21 mouse cellular contexts compared by ENCODE assay signal in the genomic region with DNA sequence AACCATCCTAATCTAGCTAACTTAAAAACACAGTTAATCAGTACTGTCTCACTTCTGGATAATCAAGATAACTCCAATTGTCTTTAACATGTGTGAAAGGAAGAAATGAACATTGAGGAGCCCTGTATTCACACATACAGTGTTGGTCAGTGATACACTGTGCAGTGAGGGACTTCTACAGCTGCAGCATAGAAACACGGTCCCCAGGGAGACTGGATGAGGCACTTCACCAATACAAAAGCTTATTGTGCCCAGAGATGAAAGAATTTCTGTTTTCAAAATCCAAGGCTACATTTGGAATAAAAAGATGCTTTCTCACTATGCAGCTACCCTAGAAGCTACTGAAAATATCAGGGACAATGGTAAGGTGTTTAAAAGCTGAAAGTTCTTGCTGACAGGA. TPM values are rescaled to one million over a fixed set of nuclear protein-coding genes. Genes with fewer than 3 reads are reported as not detected.
A peak's percentile ranks its signal among the peaks of the same experiment; 100 is the strongest.
DNase-seq lines count a peak whose midpoint lies in the region; ATAC-seq and TF ChIP-seq lines count a peak whose summit lies in the region.
"Had no signal": no experiment of that assay in that cellular context is flagged by ENCODE, and none has a peak within 500 bp of the region (broad histone marks: within the 10 kb centered on the region; RNA-seq: fewer than 3 reads in every experiment).

No protein-coding gene starts in this region.

- no peaks in the 10 kb centered on the region for H3K27me3 ChIP-seq in hindbrain, postnatal 0 days (ENCODE audit: insufficient read depth, low read length)
- no peaks in the 10 kb centered on the region for H3K27me3 ChIP-seq in hindbrain, embryonic 11.5 days (ENCODE audit: control insufficient read depth, insufficient read depth, low read length)
- H3K27me3 ChIP-seq in midbrain, embryonic 14.5 days (ENCODE audit: control insufficient read depth, insufficient read depth, low read length) = no peaks in the 10 kb centered on the region
- H3K27me3 ChIP-seq in midbrain, embryonic 13.5 days = no peaks in the 10 kb centered on the region
- H3K27me3 ChIP-seq in liver, postnatal 0 days (ENCODE audit: insufficient read depth, low read length) = no peaks in the 10 kb centered on the region
- no peaks in the 10 kb centered on the region for H3K27me3 ChIP-seq in kidney, embryonic 14.5 days (ENCODE audit: control insufficient read depth, insufficient read depth, low read length)
- no peaks in the 10 kb centered on the region for H3K27me3 ChIP-seq in heart, embryonic 11.5 days (ENCODE audit: control insufficient read depth, insufficient read depth, low read length)
- H3K27me3 ChIP-seq: CH12.LX; embryonic facial prominence, embryonic 13.5 days; forebrain, embryonic 13.5 days; heart, embryonic 15.5 days had no signal

- no peak for TF ChIP-seq EP300 in liver, postnatal 0 days (IDR thresholded peaks at IDR 0.05; ENCODE audit: low read depth)

- no peak for TF ChIP-seq POLR2A in cortical plate, adult 2 months (IDR thresholded peaks at IDR 0.05; ENCODE audit: extremely low read depth, insufficient read depth, low read length)

- no peak overlapping the region for H3K9ac ChIP-seq in hindbrain, postnatal 0 days (replicated peaks; ENCODE audit: low read length)
- no peak overlapping the region for H3K9ac ChIP-seq in hindbrain, embryonic 11.5 days (ENCODE audit: low read depth, low read length)
- H3K9ac ChIP-seq in midbrain, embryonic 14.5 days (replicated peaks; ENCODE audit: low read length) = no peak overlapping the region
- H3K9ac ChIP-seq in midbrain, embryonic 13.5 days (replicated peaks) = no peak overlapping the region
- no peak overlapping the region for H3K9ac ChIP-seq in liver, postnatal 0 days (replicated peaks)
- no peak overlapping the region for H3K9ac ChIP-seq in kidney, embryonic 14.5 days (ENCODE audit: low read depth, low read length)
- H3K9ac ChIP-seq in heart, embryonic 11.5 days (ENCODE audit: low read depth, low read length) = no peak overlapping the region
- H3K9ac ChIP-seq: embryonic facial prominence, embryonic 13.5 days; forebrain, embryonic 13.5 days; forebrain, postnatal 0 days; heart, embryonic 15.5 days; hindbrain, embryonic 14.5 days had no signal

- no peaks in the 10 kb centered on the region for H3K9me3 ChIP-seq in hindbrain, postnatal 0 days (ENCODE audit: low read length)
- H3K9me3 ChIP-seq in hindbrain, embryonic 11.5 days (ENCODE audit: control insufficient read depth, low read length) = no peaks in the 10 kb centered on the region
- no peaks in the 10 kb centered on the region for H3K9me3 ChIP-seq in midbrain, embryonic 14.5 days (ENCODE audit: control insufficient read depth, low read length)
- no peaks in the 10 kb centered on the region for H3K9me3 ChIP-seq in midbrain, embryonic 13.5 days
- no peaks in the 10 kb centered on the region for H3K9me3 ChIP-seq in liver, postnatal 0 days (ENCODE audit: low read length)
- H3K9me3 ChIP-seq in kidney, embryonic 14.5 days (ENCODE audit: control insufficient read depth, low read length) = no peaks in the 10 kb centered on the region
- no peaks in the 10 kb centered on the region for H3K9me3 ChIP-seq in heart, embryonic 11.5 days (replicated peaks; ENCODE audit: control insufficient read depth, low read length)
- H3K9me3 ChIP-seq: embryonic facial prominence, embryonic 13.5 days; forebrain, embryonic 13.5 days; heart, embryonic 15.5 days had no signal

- H3K4me3 ChIP-seq in hindbrain, postnatal 0 days (ENCODE audit: low read length) = no peak overlapping the region
- H3K4me3 ChIP-seq in hindbrain, embryonic 11.5 days (ENCODE audit: low read depth, low read length) = no peak overlapping the region
- H3K4me3 ChIP-seq in midbrain, embryonic 14.5 days (replicated peaks; ENCODE audit: low read depth, low read length) = no peak overlapping the region
- no peak overlapping the region for H3K4me3 ChIP-seq in midbrain, embryonic 13.5 days (replicated peaks)
- no peak overlapping the region for H3K4me3 ChIP-seq in cortical plate, adult 2 months (ENCODE audit: insufficient read depth, low read length)
- H3K4me3 ChIP-seq in liver, postnatal 0 days (ENCODE audit: low read depth, low read length) = no peak overlapping the region
- no peak overlapping the region for H3K4me3 ChIP-seq in kidney, embryonic 14.5 days (ENCODE audit: low read length)
- no peak overlapping the region for H3K4me3 ChIP-seq in heart, embryonic 11.5 days (ENCODE audit: low read depth, low read length)
- H3K4me3 ChIP-seq: embryonic facial prominence, embryonic 13.5 days; forebrain, embryonic 13.5 days; heart, embryonic 15.5 days had no signal

- DNase-seq in hindbrain, postnatal 0 days (ENCODE audit: low spot score) = peak; percentile 30
- DNase-seq in hindbrain, embryonic 11.5 days (ENCODE audit: low spot score) = no peak
- DNase-seq in midbrain, embryonic 14.5 days = peak; percentile 13
- DNase-seq in liver, postnatal 0 days = no peak
- DNase-seq: adrenal gland, adult 2 months; adrenal gland, postnatal 25 days; cerebellum, adult 8-10 months; cerebellum, postnatal 25 days; forebrain, postnatal 0 days; gastrocnemius, postnatal 36 days; heart, adult 11 months; heart, postnatal 14 days had no signal

- no peaks in the 10 kb centered on the region for H3K36me3 ChIP-seq in hindbrain, postnatal 0 days (ENCODE audit: insufficient read depth, low read length)
- no peaks in the 10 kb centered on the region for H3K36me3 ChIP-seq in hindbrain, embryonic 11.5 days (ENCODE audit: control insufficient read depth, insufficient read depth, low read length)
- no peaks in the 10 kb centered on the region for H3K36me3 ChIP-seq in midbrain, embryonic 14.5 days (ENCODE audit: control insufficient read depth, insufficient read depth, low read length)
- H3K36me3 ChIP-seq in midbrain, embryonic 13.5 days = no peaks in the 10 kb centered on the region
- H3K36me3 ChIP-seq in liver, postnatal 0 days (replicated peaks; ENCODE audit: insufficient read depth, low read length) = no peaks in the 10 kb centered on the region
- H3K36me3 ChIP-seq in kidney, embryonic 14.5 days (ENCODE audit: control insufficient read depth, insufficient read depth, low read length) = no peaks in the 10 kb centered on the region
- H3K36me3 ChIP-seq in heart, embryonic 11.5 days (ENCODE audit: control insufficient read depth, insufficient read depth, low read length) = no peaks in the 10 kb centered on the region
- H3K36me3 ChIP-seq: embryonic facial prominence, embryonic 13.5 days; heart, embryonic 15.5 days had no signal

- H3K27ac ChIP-seq in hindbrain, postnatal 0 days = no peak overlapping the region
- no peak overlapping the region for H3K27ac ChIP-seq in hindbrain, embryonic 11.5 days (ENCODE audit: low read depth, low read length)
- no peak overlapping the region for H3K27ac ChIP-seq in midbrain, embryonic 14.5 days (replicated peaks; ENCODE audit: low read depth, low read length)
- H3K27ac ChIP-seq in midbrain, embryonic 13.5 days = no peak overlapping the region
- peak overlapping the region; percentile 57; the same call in 1 of the 2 replicates for H3K27ac ChIP-seq in cortical plate, adult 2 months (ENCODE audit: insufficient read depth, low read length)
- peak overlapping the region; percentile 16; the same call in 1 of the 2 replicates for H3K27ac ChIP-seq in liver, postnatal 0 days (ENCODE audit: low read depth)
- no peak overlapping the region for H3K27ac ChIP-seq in kidney, embryonic 14.5 days (ENCODE audit: low read depth, low read length)
- no peak overlapping the region for H3K27ac ChIP-seq in heart, embryonic 11.5 days (ENCODE audit: low read depth, low read length)
- H3K27ac ChIP-seq: embryonic facial prominence, embryonic 13.5 days; forebrain, embryonic 13.5 days; heart, embryonic 15.5 days; hindbrain, embryonic 14.5 days had no signal

- H3K4me1 ChIP-seq in hindbrain, postnatal 0 days (ENCODE audit: insufficient read depth, low read length) = no peaks in the 10 kb centered on the region
- H3K4me1 ChIP-seq in hindbrain, embryonic 11.5 days (replicated peaks; ENCODE audit: control insufficient read depth, insufficient read depth, low read length) = no peaks in the 10 kb centered on the region
- no peaks in the 10 kb centered on the region for H3K4me1 ChIP-seq in midbrain, embryonic 14.5 days (ENCODE audit: control insufficient read depth, insufficient read depth, low read length)
- H3K4me1 ChIP-seq in midbrain, embryonic 13.5 days (replicated peaks) = no peaks in the 10 kb centered on the region
- no peaks in the 10 kb centered on the region for H3K4me1 ChIP-seq in cortical plate, adult 2 months (ENCODE audit: control insufficient read depth, insufficient read depth, low read length)
- H3K4me1 ChIP-seq in liver, postnatal 0 days (ENCODE audit: insufficient read depth) = peaks cover 6% of the 10 kb centered on the region; the same call in 1 of the 2 replicates
- H3K4me1 ChIP-seq in kidney, embryonic 14.5 days (ENCODE audit: control insufficient read depth, insufficient read depth, low read length) = no peaks in the 10 kb centered on the region
- no peaks in the 10 kb centered on the region for H3K4me1 ChIP-seq in heart, embryonic 11.5 days (ENCODE audit: control insufficient read depth, insufficient read depth, low read length)
- H3K4me1 ChIP-seq: embryonic facial prominence, embryonic 13.5 days; forebrain, embryonic 13.5 days; heart, embryonic 15.5 days had no signal

- no peak for TF ChIP-seq CTCF in hindbrain, postnatal 0 days (IDR thresholded peaks at IDR 0.05; ENCODE audit: low read depth)
- no peak for TF ChIP-seq CTCF in cortical plate, adult 2 months (IDR thresholded peaks at IDR 0.05; ENCODE audit: extremely low read depth, insufficient read depth, low read length)
- TF ChIP-seq CTCF in liver, postnatal 0 days (IDR thresholded peaks at IDR 0.05; ENCODE audit: low read depth) = no peak

- H3K4me2 ChIP-seq in hindbrain, postnatal 0 days (ENCODE audit: low read depth, low read length) = no peak overlapping the region
- H3K4me2 ChIP-seq in hindbrain, embryonic 11.5 days (replicated peaks; ENCODE audit: low read depth, low read length) = no peak overlapping the region
- no peak overlapping the region for H3K4me2 ChIP-seq in midbrain, embryonic 14.5 days (ENCODE audit: low read length)
- H3K4me2 ChIP-seq in midbrain, embryonic 13.5 days (replicated peaks) = no peak overlapping the region
- no peak overlapping the region for H3K4me2 ChIP-seq in liver, postnatal 0 days (ENCODE audit: low read depth, low read length)
- H3K4me2 ChIP-seq in kidney, embryonic 14.5 days (replicated peaks; ENCODE audit: low read depth, low read length) = no peak overlapping the region
- no peak overlapping the region for H3K4me2 ChIP-seq in heart, embryonic 11.5 days
- H3K4me2 ChIP-seq: embryonic facial prominence, embryonic 13.5 days; forebrain, embryonic 13.5 days; heart, embryonic 15.5 days; hindbrain, embryonic 14.5 days had no signal

- whole genome bisulfite sequencing in hindbrain, postnatal 0 days = 51% methylated on average over 1 of the region's 1 CpGs
- 72% methylated on average over 1 of the region's 1 CpGs for WGBS in hindbrain, embryonic 11.5 days
- WGBS in midbrain, embryonic 14.5 days = 52% methylated on average over 1 of the region's 1 CpGs
- 55% methylated on average over 1 of the region's 1 CpGs for WGBS in midbrain, embryonic 13.5 days
- WGBS in liver, postnatal 0 days (ENCODE audit: insufficient replicate concordance) = 60% methylated on average over 1 of the region's 1 CpGs
- 91% methylated on average over 1 of the region's 1 CpGs for WGBS in kidney, embryonic 14.5 days
- 79% methylated on average over 1 of the region's 1 CpGs for WGBS in heart, embryonic 11.5 days (ENCODE audit: insufficient replicate concordance)

- no peak for ATAC-seq in hindbrain, postnatal 0 days
- no peak for ATAC-seq in hindbrain, embryonic 11.5 days (ENCODE audit: low FRiP score)
- ATAC-seq in midbrain, embryonic 14.5 days (ENCODE audit: low FRiP score, low TSS enrichment) = no peak
- ATAC-seq in midbrain, embryonic 13.5 days = no peak; the same call in 1 of the 2 replicates
- no peak for ATAC-seq in liver, postnatal 0 days
- no peak for ATAC-seq in kidney, embryonic 14.5 days (ENCODE audit: low FRiP score, low TSS enrichment)
- ATAC-seq in heart, embryonic 11.5 days (replicated peaks; ENCODE audit: insufficient number of reproducible peaks, low FRiP score, low TSS enrichment) = no peak
- ATAC-seq: forebrain, embryonic 13.5 days; forebrain, postnatal 0 days had no signal

RNA-seq across cellular contexts. Expression of a gene that starts 7.0 kb away (rescaled TPM):
- 0.10 and 1.0 TPM in 2 replicates for total RNA-seq in hindbrain, postnatal 0 days (2014; rRNA removed)
- 1.7 and 2.5 TPM in 2 replicates for polyA plus RNA-seq in hindbrain, postnatal 0 days (2015; fragmentation: Nextera tagmentation; extraction: Ambion mirVana)
- polyA plus RNA-seq in hindbrain, embryonic 11.5 days (2014; fragmentation: Nextera tagmentation; extraction: Ambion mirVana) = 0.81 and 1.2 TPM in 2 replicates
- polyA plus RNA-seq in midbrain, embryonic 14.5 days (2014; fragmentation: Nextera tagmentation; extraction: Ambion mirVana) = 0.58 and 0.86 TPM in 2 replicates
- 1.0 TPM in 2 replicates for polyA plus RNA-seq in midbrain, embryonic 13.5 days (2015; fragmentation: Nextera tagmentation; extraction: Ambion mirVana)
- polyA plus RNA-seq in cortical plate, adult 2 months (2012; rRNA removed) = 3.4 and 3.5 TPM in 2 replicates
- 7.7 and 11.3 TPM in 2 replicates for polyA plus RNA-seq in liver, postnatal 0 days (2015; fragmentation: Nextera tagmentation; extraction: Ambion mirVana)
- polyA plus RNA-seq in kidney, embryonic 14.5 days (2014; fragmentation: Nextera tagmentation; extraction: Ambion mirVana) = 1.5 and 1.6 TPM in 2 replicates
- polyA plus RNA-seq in heart, embryonic 11.5 days (2014; fragmentation: Nextera tagmentation; extraction: Ambion mirVana) = 0.62 and 1.7 TPM in 2 replicates

Comparison
In these comparisons a context has a peak if more than half of its experiments do, and no peak if none do; other contexts are left out.
1. DNase-seq: peak in hindbrain, postnatal 0 days (single experiment) and midbrain, embryonic 14.5 days (single experiment); none in hindbrain, embryonic 11.5 days (single experiment) and liver, postnatal 0 days (single experiment).
2. H3K27ac ChIP-seq: peak in cortical plate, adult 2 months (single experiment) and liver, postnatal 0 days (single experiment); none in hindbrain, postnatal 0 days (single experiment), hindbrain, embryonic 11.5 days (single experiment), midbrain, embryonic 14.5 days (single experiment), midbrain, embryonic 13.5 days (single experiment), kidney, embryonic 14.5 days (single experiment) and heart, embryonic 11.5 days (single experiment).